Mouse (Mus musculus) forebrain, embryonic 11.5 days (tissue): Measurements from ENCODE around the gene Pkp4. TPM values are rescaled to one million over a fixed set of nuclear protein-coding genes. Genes with fewer than 3 reads are reported as not detected.

Experiments
- ATAC-seq: fragments of 200-750 bp; cut with Nextera tagmentation; replicated peaks from 2 replicates; pipeline ENCODE4 v1.8.0; 2017; ENCODE audit warnings: moderate TSS enrichment; ENCODE audit not compliant: low FRiP score
- DNase-seq: peaks from one replicate; pipeline ENCODE4 v3.0.0-alpha.2; 2017; ENCODE audit warnings: low spot score
- H3K27ac ChIP-seq: fragments of 300-500 bp; sonication (generic); 2 replicates; pipeline ENCODE4 v1.5.1; 2014; ENCODE audit warnings: low read depth, low read length
- H3K27me3 ChIP-seq: fragments of 300-500 bp; sonication (generic); 2 replicates; pipeline ENCODE4 v1.6.1; 2014; ENCODE audit warnings: mild to moderate bottlenecking, low read length, mixed read lengths; ENCODE audit not compliant: control insufficient read depth, insufficient read depth
- H3K36me3 ChIP-seq: fragments of 300-500 bp; sonication (generic); 2 replicates; pipeline ENCODE4 v1.6.1; 2014; ENCODE audit warnings: mild to moderate bottlenecking, low read length, moderate library complexity, mixed read lengths; ENCODE audit not compliant: control insufficient read depth, insufficient read depth
- H3K4me1 ChIP-seq: fragments of 300-500 bp; sonication (generic); replicated peaks from 2 replicates; pipeline ENCODE4 v1.6.1; 2014; ENCODE audit warnings: low read length, mixed read lengths; ENCODE audit not compliant: control insufficient read depth, insufficient read depth
- H3K4me2 ChIP-seq: fragments of 300-500 bp; sonication (generic); 2 replicates; pipeline ENCODE4 v1.6.1; 2014; ENCODE audit warnings: low read depth, mild to moderate bottlenecking, low read length, moderate library complexity, mixed read lengths; ENCODE audit not compliant: severe bottlenecking
- H3K4me3 ChIP-seq: fragments of 300-500 bp; sonication (generic); 2 replicates; pipeline ENCODE4 v1.5.1; 2014; ENCODE audit warnings: low read depth, low read length
- H3K9ac ChIP-seq: fragments of 300-500 bp; sonication (generic); 2 replicates; pipeline ENCODE4 v1.6.1; 2014; ENCODE audit warnings: low read length
- H3K9me3 ChIP-seq: fragments of 300-500 bp; sonication (generic); 2 replicates; pipeline ENCODE4 v1.6.1; 2016; ENCODE audit warnings: low read length, mixed read lengths; ENCODE audit not compliant: control insufficient read depth
- WGBS: fragments of 180-500 bp; shearing (Covaris S2); extraction: QIAGEN DNeasy Blood & Tissue Kit; methylation state at CpG from one replicate; pipeline ENCODE4 v1.1.7; 2014; 5-methylcytosine and 5-hydroxymethylcytosine counted together
- polyA plus RNA-seq: library from polyadenylated mRNA; unstranded; fragments of >200 nt; fragmentation: Nextera tagmentation; extraction: Ambion mirVana; gene quantifications from 2 replicates; pipeline ENCODE4 v1.2.1, GENCODE M21; 2014

Gene Pkp4
- polyA plus RNA-seq, 1 experiment from 2014 or later = 24.5 TPM

- H3K4me2 ChIP-seq = no peak overlapping the region
- no peaks in the 10 kb centered on the region for H3K27me3 ChIP-seq
- H3K36me3 ChIP-seq = no peaks in the 10 kb centered on the region
- DNase-seq = no peak
- 90% methylated on average over 8 of the region's 8 CpGs for WGBS
- no peaks in the 10 kb centered on the region for H3K9me3 ChIP-seq
- no peak overlapping the region for H3K27ac ChIP-seq
- ATAC-seq = no peak
- no peak overlapping the region for H3K4me3 ChIP-seq
- H3K9ac ChIP-seq = no peak overlapping the region
- no peaks in the 10 kb centered on the region for H3K4me1 ChIP-seq
These were observed 17.5 kb downstream of the Pkp4 start for GRCm38 (mm10) chr2:59178191-59178590.

- H3K36me3 ChIP-seq = no peaks in the 10 kb centered on the region
- ATAC-seq = no peak
- DNase-seq = no peak
- no peak overlapping the region for H3K4me2 ChIP-seq
- no peaks in the 10 kb centered on the region for H3K4me1 ChIP-seq
- no peak overlapping the region for H3K9ac ChIP-seq
- no peaks in the 10 kb centered on the region for H3K27me3 ChIP-seq
- H3K27ac ChIP-seq = no peak overlapping the region
- no peak overlapping the region for H3K4me3 ChIP-seq
- WGBS = 87% methylated on average over 4 of the region's 4 CpGs
- no peaks in the 10 kb centered on the region for H3K9me3 ChIP-seq
These were observed 18.3 kb downstream of the Pkp4 start for GRCm38 (mm10) chr2:59178960-59179359.

- DNase-seq = no peak
- Histone ChIP-seq H3K36me3 (no peaks in the 10 kb centered on the region), H3K9ac (no peak overlapping the region), H3K4me1 (no peaks in the 10 kb centered on the region), H3K27ac (no peak overlapping the region), H3K4me2 (no peak overlapping the region), H3K4me3 (no peak overlapping the region), H3K9me3 (no peaks in the 10 kb centered on the region), H3K27me3 (no peaks in the 10 kb centered on the region)
- ATAC-seq = no peak
- 59% methylated on average over 5 of the region's 5 CpGs for WGBS
These were observed 18.8 kb downstream of the Pkp4 start for GRCm38 (mm10) chr2:59179487-59179886.

GRCm38 (mm10) chr2:59181321-59182113, 20.9 kb downstream of the Pkp4 start:
- Histone ChIP-seq H3K27ac (no peak overlapping the region), H3K4me1 (no peaks in the 10 kb centered on the region), H3K9me3 (no peaks in the 10 kb centered on the region), H3K4me3 (no peak overlapping the region), H3K4me2 (no peak overlapping the region), H3K36me3 (no peaks in the 10 kb centered on the region), H3K9ac (no peak overlapping the region), H3K27me3 (no peaks in the 10 kb centered on the region)
- ATAC-seq = no peak
- WGBS = 89% methylated on average over 15 of the region's 15 CpGs
- DNase-seq = no peak

- Histone ChIP-seq H3K4me1 (no peaks in the 10 kb centered on the region), H3K4me3 (no peak overlapping the region), H3K27me3 (no peaks in the 10 kb centered on the region), H3K36me3 (no peaks in the 10 kb centered on the region), H3K9me3 (no peaks in the 10 kb centered on the region), H3K27ac (no peak overlapping the region), H3K4me2 (no peak overlapping the region), H3K9ac (no peak overlapping the region)
- ATAC-seq (no peak), DNase-seq (no peak)
- 89% methylated on average over 4 of the region's 4 CpGs for WGBS
These were observed 22.9 kb downstream of the Pkp4 start for GRCm38 (mm10) chr2:59183541-59183940.

- no peak overlapping the region for H3K27ac ChIP-seq
- H3K4me2 ChIP-seq = no peak overlapping the region
- H3K4me1 ChIP-seq = no peaks in the 10 kb centered on the region
- WGBS = 94% methylated on average over 11 of the region's 11 CpGs
- DNase-seq = no peak
- ATAC-seq = no peak
- H3K36me3 ChIP-seq = no peaks in the 10 kb centered on the region
- no peaks in the 10 kb centered on the region for H3K27me3 ChIP-seq
- H3K4me3 ChIP-seq = no peak overlapping the region
- no peaks in the 10 kb centered on the region for H3K9me3 ChIP-seq
- no peak overlapping the region for H3K9ac ChIP-seq
These were observed 23.7 kb downstream of the Pkp4 start for GRCm38 (mm10) chr2:59184107-59185064.

GRCm38 (mm10) chr2:59186122-59186521, 25.5 kb downstream of the Pkp4 start:
- Histone ChIP-seq H3K9me3 (no peaks in the 10 kb centered on the region), H3K27me3 (no peaks in the 10 kb centered on the region), H3K4me3 (no peak overlapping the region), H3K4me1 (no peaks in the 10 kb centered on the region), H3K36me3 (no peaks in the 10 kb centered on the region), H3K27ac (no peak overlapping the region), H3K4me2 (no peak overlapping the region), H3K9ac (no peak overlapping the region)
- WGBS = 93% methylated on average over 8 of the region's 8 CpGs
- DNase-seq (no peak), ATAC-seq (no peak)

- Histone ChIP-seq H3K4me1 (no peaks in the 10 kb centered on the region), H3K36me3 (no peaks in the 10 kb centered on the region), H3K9me3 (no peaks in the 10 kb centered on the region), H3K27ac (no peak overlapping the region), H3K9ac (no peak overlapping the region), H3K4me2 (no peak overlapping the region), H3K27me3 (no peaks in the 10 kb centered on the region), H3K4me3 (no peak overlapping the region)
- DNase-seq (no peak), ATAC-seq (no peak)
- WGBS = 96% methylated on average over 6 of the region's 6 CpGs
These were observed 26.3 kb downstream of the Pkp4 start for GRCm38 (mm10) chr2:59186966-59187365.
